Mouse (Mus musculus) embryo, embryonic 10 days (tissue): ENCODE data around the gene Elovl1.
A peak's percentile ranks its signal among the peaks of the same experiment; 100 is the strongest.

Source experiments
- DNase-seq: peaks from one replicate; pipeline ENCODE4 v3.0.0-alpha.2; 2015; ENCODE audit warnings: low spot score

The Elovl1 gene

DNA sequence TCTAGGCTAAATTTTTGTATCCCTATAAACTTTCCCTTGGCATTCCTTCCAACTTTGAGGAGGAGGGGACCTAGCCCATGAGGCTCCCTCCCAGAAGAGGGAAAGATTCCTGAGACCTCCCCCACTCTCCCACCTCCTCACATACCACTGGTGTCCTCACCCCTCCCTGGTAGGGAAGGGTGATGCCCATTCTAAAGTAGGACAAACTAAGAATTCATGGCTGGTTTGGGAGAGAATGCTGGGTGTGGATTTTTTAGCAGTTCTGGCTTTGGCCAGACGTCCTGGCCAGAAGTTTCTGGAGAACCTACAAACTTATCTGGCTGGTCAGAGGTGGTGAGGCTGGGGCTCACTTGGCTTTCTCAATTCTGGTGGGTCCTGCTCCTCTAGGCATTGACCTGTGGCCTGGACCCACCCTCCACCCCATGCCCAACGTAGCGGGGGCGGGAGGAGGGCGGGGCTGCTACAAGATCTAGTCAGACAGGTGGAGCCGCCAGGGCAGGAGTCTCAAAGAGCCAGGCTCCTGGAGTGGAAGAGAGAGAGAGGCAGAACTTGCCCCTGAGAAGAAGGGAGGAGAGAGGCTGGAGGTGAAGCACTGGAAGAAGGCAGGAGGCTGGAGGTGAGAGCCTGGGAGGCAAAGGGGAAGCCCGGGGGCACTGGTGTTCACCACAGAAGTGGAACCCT is 1.5 kb downstream of the Elovl1 start:
- no peak for DNase-seq

- peak; percentile 44 for DNase-seq
Observed at GRCm38 (mm10) chr4:118432332-118432731, 4.4 kb downstream of the Elovl1 start.

GRCm38 (mm10) chr4:118436820-118437603 is 9.1 kb downstream of the Elovl1 start, which contains the start of gene Cdc20:
Gene Cdc20 (minus strand): TSS chr4:118437352.
- DNase-seq = peak; percentile 97

DNA sequence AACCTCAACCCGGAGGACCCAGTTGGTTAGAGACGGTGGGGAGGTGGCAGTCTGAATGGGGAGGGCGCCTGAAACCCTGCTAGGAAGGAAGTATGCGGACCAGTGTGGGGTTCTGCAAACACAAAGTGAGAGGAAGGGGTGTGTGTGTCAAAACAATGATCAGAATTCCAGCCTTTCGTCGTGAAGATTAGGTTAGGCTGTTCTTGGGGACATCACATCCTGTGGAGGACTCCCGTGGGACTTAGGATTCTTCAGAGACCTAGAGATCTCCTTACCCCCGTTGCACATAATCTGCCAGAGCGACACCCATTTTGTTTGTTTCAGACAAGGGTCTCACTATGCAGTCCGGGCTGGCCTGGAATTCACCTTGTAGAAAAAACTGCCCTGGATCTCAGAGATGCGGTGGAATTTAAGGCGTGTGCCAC is 9.9 kb downstream of the Elovl1 start:
- peak; percentile 57 for DNase-seq

GRCm38 (mm10) chr4:118445088-118445487 is 17.2 kb downstream of the Elovl1 start:
- DNase-seq = no peak

DNA sequence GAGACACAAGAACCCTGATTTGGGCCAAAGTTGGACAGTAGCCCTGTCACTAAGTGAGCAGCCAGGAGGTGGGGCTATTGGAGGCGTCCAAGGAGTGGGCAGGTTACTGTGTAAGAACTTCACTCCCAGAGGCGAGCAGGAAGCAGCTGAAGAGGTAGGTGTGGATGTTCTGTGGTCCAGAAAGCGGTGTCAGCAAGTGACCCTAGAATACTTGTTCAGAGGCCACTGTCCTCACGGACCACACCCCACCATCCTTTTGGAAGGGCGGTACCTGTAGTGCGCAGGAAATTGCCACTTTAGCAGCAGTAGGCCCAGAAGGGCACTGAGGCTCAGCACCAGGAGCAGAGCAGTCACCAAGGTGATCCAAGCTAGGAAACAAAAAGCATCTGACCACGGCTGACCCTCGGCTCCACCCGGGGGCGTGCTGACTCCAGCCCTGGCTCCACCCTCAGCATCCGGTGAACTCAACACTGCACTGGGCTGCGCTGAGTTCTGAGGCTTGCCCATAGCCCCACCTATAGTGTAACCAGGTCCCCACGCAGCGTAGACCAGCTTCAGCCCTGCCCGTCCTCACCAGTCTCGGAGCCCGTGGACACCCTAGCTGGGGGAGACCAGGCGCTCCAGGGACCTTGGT is 18.0 kb downstream of the Elovl1 start:
- DNase-seq = peak; percentile 81

- DNase-seq = peak; percentile 29
Observed at GRCm38 (mm10) chr4:118446415-118447153, 18.7 kb downstream of the Elovl1 start.

- DNase-seq = no peak
Observed at GRCm38 (mm10) chr4:118457345-118457975, 29.6 kb downstream of the Elovl1 start, which contains the start of gene Mpl. Gene Mpl (minus strand): TSS chr4:118457513.

- no peak for DNase-seq
Observed at GRCm38 (mm10) chr4:118464956-118465355, 37.1 kb downstream of the Elovl1 start.

- peak; percentile 61 for DNase-seq
Observed at GRCm38 (mm10) chr4:118465697-118466163, 37.8 kb downstream of the Elovl1 start.

DNA sequence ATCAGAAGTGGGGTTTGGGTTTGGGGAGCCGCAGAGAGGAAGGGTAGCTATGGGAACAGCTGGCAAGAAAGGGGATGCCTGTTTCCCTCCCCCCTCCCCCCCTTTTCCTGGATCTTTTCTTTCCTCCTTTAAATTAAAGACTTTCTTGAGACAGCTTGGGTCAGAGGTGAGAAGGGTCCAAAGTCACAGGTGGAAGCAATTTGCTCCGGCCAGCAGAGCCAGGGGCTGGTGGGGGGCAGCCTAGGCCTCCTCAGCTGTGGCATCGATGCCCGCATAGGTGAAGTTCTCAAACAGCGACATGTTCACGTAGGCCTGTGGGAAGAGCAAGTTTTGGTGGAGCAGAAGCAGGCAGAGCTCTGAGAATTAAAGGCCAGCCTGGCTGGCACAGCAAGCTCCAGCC is 43.4 kb downstream of the Elovl1 start:
- peak; percentile 70 for DNase-seq

- DNase-seq = no peak
Observed at GRCm38 (mm10) chr4:118472687-118473086, 44.8 kb downstream of the Elovl1 start.

DNA sequence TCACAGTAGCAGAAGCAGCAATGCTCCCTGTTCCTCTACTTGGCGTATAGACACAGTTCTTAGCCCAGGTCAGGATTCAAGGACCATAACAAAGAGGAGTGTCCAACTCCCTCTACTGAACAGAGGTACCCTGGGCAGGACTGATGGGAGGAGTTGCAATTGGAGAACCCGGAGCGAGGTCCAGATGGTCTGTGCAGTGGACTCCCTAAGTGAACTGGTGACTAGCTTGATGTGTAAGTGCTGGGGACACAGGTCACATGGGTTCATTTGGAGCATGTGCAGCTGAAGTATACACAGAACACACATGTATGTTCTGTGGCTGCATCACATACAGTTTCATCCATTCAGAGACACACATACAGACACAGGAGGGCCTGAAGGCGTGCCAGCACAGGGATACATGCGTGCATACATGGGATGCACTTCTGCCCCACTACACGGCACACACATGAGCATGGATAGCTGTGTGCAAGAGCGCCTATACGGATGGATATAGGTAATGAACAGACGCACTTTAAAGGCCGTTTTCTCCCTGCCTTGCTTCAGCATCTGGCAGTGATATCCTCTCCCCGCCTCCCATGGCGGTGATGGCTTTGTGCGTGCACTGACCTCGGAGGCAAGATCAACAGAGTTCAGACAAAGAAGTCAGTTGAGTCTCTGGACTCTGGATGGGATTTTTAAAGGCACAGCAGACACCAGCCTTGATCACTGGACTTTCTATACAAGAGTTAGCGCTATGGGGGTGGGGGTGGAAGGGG is 49.1 kb downstream of the Elovl1 start:
- DNase-seq = peak; percentile 78
